Mouse (Mus musculus) liver, embryonic 14.5 days (tissue): ENCODE data around the gene Timmdc1. TPM values are rescaled to one million over a fixed set of nuclear protein-coding genes. Genes with fewer than 3 reads are reported as not detected.

Source experiments
- ATAC-seq: fragments of 200-750 bp; cut with Nextera tagmentation; 2 replicates; pipeline ENCODE4 v1.8.0; 2017; ENCODE audit warnings: moderate number of reproducible peaks, mild to moderate bottlenecking, moderate library complexity; ENCODE audit not compliant: insufficient read depth
- DNase-seq, 3 experiments: peaks; one replicate each; pipeline ENCODE4 v3.0.0-alpha.2; 2012 to 2013; ENCODE audit warnings: low read depth in 3 of 3, low spot score in 3 of 3
- H3K27ac ChIP-seq: fragments of 300-500 bp; sonication (generic); 2 replicates; pipeline ENCODE4 v1.5.1; 2014; ENCODE audit warnings: moderate library complexity, mild to moderate bottlenecking, control low read depth, inconsistent platforms
- H3K27me3 ChIP-seq: fragments of 300-500 bp; sonication (generic); 2 replicates; pipeline ENCODE4 v1.6.1; 2014; ENCODE audit warnings: mild to moderate bottlenecking, low read length, moderate library complexity; ENCODE audit not compliant: control insufficient read depth, insufficient read depth
- H3K36me3 ChIP-seq: fragments of 300-500 bp; sonication (generic); replicated peaks from 2 replicates; pipeline ENCODE4 v1.6.1; 2014; ENCODE audit warnings: low read depth; ENCODE audit not compliant: control insufficient read depth, insufficient read depth
- H3K4me1 ChIP-seq, 2 experiments: fragments of 200-500 bp in 1 of 2; fragments of 300-500 bp in 1 of 2; sonication (generic) in 1 of 2; replicated peaks; 2 replicates each; pipeline ENCODE4 v1.6.1; 2012 to 2014; ENCODE audit warnings: antibody characterized with exemption in 1 of 2, inconsistent platforms in 1 of 2, low read length in 1 of 2; ENCODE audit not compliant: control insufficient read depth in 2 of 2, insufficient read depth in 2 of 2
- H3K4me2 ChIP-seq: fragments of 300-500 bp; sonication (generic); 2 replicates; pipeline ENCODE4 v1.6.1; 2014; ENCODE audit warnings: low read depth, mild to moderate bottlenecking, control low read depth, moderate library complexity
- H3K4me3 ChIP-seq, 2 experiments: fragments of 200-500 bp in 1 of 2; fragments of 300-500 bp in 1 of 2; sonication (generic) in 1 of 2; 2 replicates each; pipeline ENCODE4 v1.5.1; 2012 to 2014; ENCODE audit warnings: low read depth in 2 of 2, low read length in 2 of 2, mild to moderate bottlenecking in 2 of 2, control low read depth in 1 of 2, inconsistent platforms in 1 of 2, moderate library complexity in 1 of 2; ENCODE audit not compliant: insufficient read depth in 1 of 2
- H3K9ac ChIP-seq: fragments of 300-500 bp; sonication (generic); replicated peaks from 2 replicates; pipeline ENCODE4 v1.6.1; 2014; ENCODE audit warnings: mild to moderate bottlenecking, control low read depth, moderate library complexity
- H3K9me3 ChIP-seq: fragments of 300-500 bp; sonication (generic); 2 replicates; pipeline ENCODE4 v1.6.1; 2016; ENCODE audit warnings: low read length, mixed read lengths; ENCODE audit not compliant: control insufficient read depth
- CTCF ChIP-seq: IDR thresholded peaks from 2 replicates; pipeline ENCODE4 v1.5.1; 2016; ENCODE audit warnings: antibody characterized with exemption, low read depth, control low read depth
- EP300 ChIP-seq: IDR thresholded peaks from 2 replicates; pipeline ENCODE4 v1.6.1; 2016; ENCODE audit warnings: antibody characterized with exemption, low read depth
- WGBS: fragments of 180-500 bp; shearing (Covaris S2); extraction: QIAGEN DNeasy Blood & Tissue Kit; methylation state at CpG from one replicate; pipeline ENCODE4 v1.1.7; 2014; ENCODE audit not compliant: insufficient replicate concordance; 5-methylcytosine and 5-hydroxymethylcytosine counted together
- polyA plus RNA-seq, 2 experiments: library from polyadenylated mRNA; depleted of rRNA in 1 of 2; stranded (reverse) in 1 of 2; unstranded in 1 of 2; fragments of >200 nt; fragmentation: Nextera tagmentation in 1 of 2; extraction: Ambion mirVana in 1 of 2; gene quantifications; 2 replicates each; pipeline versions ENCODE4 v1.2.1 to v1.2.3; 2012 to 2014

Gene Timmdc1
- polyA plus RNA-seq, 2 experiments: 5.6 to 7.2 TPM

DNA sequence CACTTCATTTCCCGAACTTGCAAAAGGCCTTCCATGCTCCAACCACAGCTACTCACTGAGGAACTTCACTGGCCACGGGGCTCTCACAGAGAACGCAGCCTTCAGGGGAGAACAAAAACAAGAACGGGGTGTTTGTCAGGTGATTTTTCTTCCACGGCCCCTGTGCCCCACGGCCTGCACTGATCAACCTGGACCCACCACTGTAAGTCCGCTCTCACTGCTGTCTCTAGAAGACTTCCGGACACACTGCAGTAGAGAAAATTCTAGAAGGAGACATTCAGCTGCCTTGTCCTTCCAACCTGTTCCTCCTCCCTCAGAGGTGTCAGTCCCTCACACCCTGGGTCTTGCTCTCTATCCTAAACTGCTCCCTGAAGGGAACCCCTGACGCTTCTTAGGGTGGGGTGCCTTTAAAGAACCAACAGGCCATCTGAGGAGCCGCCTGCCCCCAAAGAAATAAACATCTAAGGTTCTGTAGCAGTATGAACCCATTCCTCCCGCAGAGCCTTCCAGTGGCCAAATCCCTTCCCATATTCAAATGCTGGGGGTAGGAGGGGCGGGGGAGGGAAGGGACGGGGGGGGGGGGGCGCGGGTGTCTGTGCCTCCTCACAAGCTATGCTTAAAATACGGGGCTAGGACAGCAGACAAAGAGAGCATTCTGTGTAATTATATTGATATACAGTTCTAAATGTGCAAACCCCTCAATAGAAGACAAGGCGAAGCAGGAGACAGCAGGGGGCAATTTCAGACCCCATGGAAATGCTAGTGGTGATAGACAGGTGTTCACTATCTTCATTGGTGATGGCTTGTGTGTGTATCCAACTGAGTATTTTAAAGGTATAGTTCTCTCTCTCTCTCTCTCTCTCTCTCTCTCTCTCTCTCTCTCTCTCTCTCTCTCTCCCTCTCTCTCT, 66.7 kb downstream of the Timmdc1 start, which contains the start of gene Cd80:
Gene Cd80 (plus strand): TSS at position 51 of the 908 bp plus-strand sequence.
- ATAC-seq: no peak

DNA sequence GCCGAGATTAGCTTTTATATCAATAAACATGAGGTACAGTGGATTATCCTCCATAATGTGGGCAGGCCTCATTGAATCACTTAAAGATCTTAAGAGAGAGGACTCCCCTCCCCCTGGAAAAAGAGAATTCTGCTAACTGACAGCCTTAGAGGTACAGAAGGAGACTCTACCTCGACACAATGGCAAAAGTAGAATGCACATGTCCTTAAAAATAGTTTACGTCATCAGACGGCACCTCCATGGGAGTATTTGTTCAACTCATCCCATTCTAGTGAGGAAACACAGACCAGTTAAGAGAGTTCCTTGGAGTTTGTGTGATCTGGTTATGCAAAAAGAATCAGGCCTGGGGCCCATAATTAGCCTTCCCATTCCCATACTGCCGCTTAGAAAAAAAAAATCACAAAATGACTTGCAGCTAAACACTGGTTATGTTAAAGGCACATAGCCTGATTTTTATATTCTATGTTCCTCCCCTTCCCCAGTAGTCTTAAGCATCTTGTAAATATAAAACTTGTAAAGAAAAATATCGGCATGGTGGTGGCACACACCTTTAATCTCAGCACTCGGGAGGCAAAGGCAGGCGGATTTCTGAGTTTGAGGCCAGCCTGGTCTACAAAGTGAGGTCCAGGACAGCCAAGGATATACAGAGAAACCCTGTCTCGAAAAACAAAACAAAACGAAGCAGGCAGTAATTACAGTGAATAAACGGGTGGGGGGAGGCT, 67.8 kb downstream of the Timmdc1 start:
- TF ChIP-seq CTCF (no peak), EP300 (no peak)
- Histone ChIP-seq H3K4me2 (no peak overlapping the region), H3K4me1 (peaks cover 18 to 27% of the 10 kb centered on the region in 2 experiments), H3K27me3 (no peaks in the 10 kb centered on the region), H3K9me3 (no peaks in the 10 kb centered on the region), H3K27ac (no peak overlapping the region), H3K4me3 (no peak overlapping the region), H3K9ac (no peak overlapping the region), H3K36me3 (0 out of 2 replicates have a peak, but pooled peaks cover 2% of the 10 kb centered on the region)
- 70% methylated on average over 11 of the region's 11 CpGs for WGBS
- ATAC-seq (no peak), DNase-seq (no peak)

More for the DNA sequence above, 66.7 kb downstream of the Timmdc1 start, which contains the start of gene Cd80:
- TF ChIP-seq CTCF (no peak), EP300 (no peak)
- WGBS: 61% methylated on average over 17 of the region's 17 CpGs
- Histone ChIP-seq H3K4me1 (peaks cover 18 to 27% of the 10 kb centered on the region in 2 experiments), H3K4me3 (no peak within 1 kb of the TSS), H3K4me2 (no peak within 1 kb of the TSS), H3K27me3 (no peaks in the 10 kb centered on the region), H3K9ac (no peak within 1 kb of the TSS), H3K36me3 (no peaks in the 10 kb centered on the region), H3K9me3 (no peaks in the 10 kb centered on the region), H3K27ac (no peak within 1 kb of the TSS)
- no peak for DNase-seq

DNA sequence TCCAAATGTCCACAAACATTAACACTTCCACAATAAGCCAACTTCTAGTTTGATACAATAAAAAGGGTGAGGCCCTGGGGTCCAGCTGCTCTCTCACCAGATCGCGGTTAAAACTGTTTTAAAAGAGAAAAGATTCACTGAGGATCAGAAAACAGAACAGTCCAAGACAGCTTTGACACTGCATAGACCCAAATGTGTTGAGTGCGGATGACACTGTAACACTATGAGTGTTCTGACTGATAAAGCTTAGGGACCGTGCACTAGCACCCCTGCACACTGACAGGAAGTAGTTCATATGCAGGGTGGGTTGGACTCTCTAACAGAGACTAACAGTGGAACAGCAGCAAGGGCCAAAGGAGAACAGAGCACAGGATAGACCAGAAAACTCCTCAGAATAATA, 68.5 kb downstream of the Timmdc1 start:
- Histone ChIP-seq H3K4me3 (no peak overlapping the region), H3K4me1 (peaks cover 18 to 26% of the 10 kb centered on the region in 2 experiments), H3K9me3 (no peaks in the 10 kb centered on the region), H3K4me2 (no peak overlapping the region; the same call in 1 of the 2 replicates), H3K27ac (peak overlapping the region; percentile 48), H3K27me3 (no peaks in the 10 kb centered on the region), H3K9ac (no peak overlapping the region), H3K36me3 (0 out of 2 replicates have a peak, but pooled peaks cover 2% of the 10 kb centered on the region)
- DNase-seq: no peak
- TF ChIP-seq CTCF (no peak), EP300 (peak; percentile 36)
- peak; percentile 43; the same call in 1 of the 2 replicates for ATAC-seq
- 19% methylated on average over 4 of the region's 4 CpGs for WGBS

DNA sequence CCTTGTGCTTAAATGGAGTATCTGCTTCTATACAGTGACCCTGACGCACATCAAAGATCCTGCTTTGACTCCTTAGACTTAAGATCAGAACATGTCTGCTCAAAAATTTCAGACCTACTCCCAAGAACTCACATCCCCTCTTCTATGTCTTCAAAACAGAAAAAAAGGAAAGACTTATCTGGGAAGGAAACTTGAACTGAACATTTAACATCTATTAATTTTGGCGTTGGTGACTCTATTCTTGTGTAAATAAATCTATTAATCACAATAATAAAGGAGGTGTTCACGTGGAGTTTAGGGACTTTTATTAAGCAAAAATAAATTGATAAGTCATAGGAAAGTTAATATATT, 69.3 kb downstream of the Timmdc1 start:
- DNase-seq (no peak), ATAC-seq (no peak)
- WGBS: 34% methylated on average over 3 of the region's 3 CpGs

More for the DNA sequence above, 69.3 kb downstream of the Timmdc1 start:
- Histone ChIP-seq H3K36me3 (0 out of 2 replicates have a peak, but pooled peaks cover 2% of the 10 kb centered on the region), H3K4me2 (peak overlapping the region; percentile 93), H3K9me3 (no peaks in the 10 kb centered on the region), H3K4me1 (peaks cover 12 to 20% of the 10 kb centered on the region in 2 experiments), H3K27me3 (no peaks in the 10 kb centered on the region), H3K4me3 (peak overlapping the region; percentile 80 to 96), H3K9ac (peak overlapping the region; percentile 98), H3K27ac (peak overlapping the region; percentile 81)
- TF ChIP-seq CTCF: no peak
- TF ChIP-seq EP300: no peak
